Mouse (Mus musculus) CH12.LX (cell line): ENCODE measurements around the gene Mrpl14. TPM values are rescaled to one million over a fixed set of nuclear protein-coding genes. Genes with fewer than 3 reads are reported as not detected.

Experiments used
- DNase-seq: peaks from one replicate; pipeline ENCODE4 v3.0.0-alpha.2; 2013; ENCODE audit errors: extremely low read depth
- H3K27ac ChIP-seq: 2 replicates; pipeline ENCODE4 v1.5.1; 2012; ENCODE audit warnings: low read depth, mild to moderate bottlenecking, control low read depth, moderate library complexity; ENCODE audit not compliant: insufficient read depth
- H3K27me3 ChIP-seq: replicated peaks from 2 replicates; pipeline ENCODE3; 2012; ENCODE audit warnings: inconsistent platforms
- H3K36me3 ChIP-seq, 2 experiments: replicated peaks in 1 of 2; 2 replicates each; pipeline versions ENCODE3 to v1.6.1; 2012; ENCODE audit warnings: inconsistent platforms in 1 of 2, low read length in 1 of 2, mild to moderate bottlenecking in 1 of 2, mixed read lengths in 1 of 2, moderate library complexity in 1 of 2; ENCODE audit not compliant: control insufficient read depth in 1 of 2, insufficient read depth in 1 of 2
- H3K4me1 ChIP-seq, 2 experiments: 2 replicates each; pipeline ENCODE4 v1.6.1; 2012; ENCODE audit warnings: inconsistent platforms in 1 of 2, moderate library complexity in 1 of 2; ENCODE audit not compliant: insufficient read depth in 2 of 2, control insufficient read depth in 1 of 2
- H3K4me2 ChIP-seq: 2 replicates; pipeline ENCODE4 v1.6.1; 2012; ENCODE audit warnings: low read depth, mild to moderate bottlenecking, control low read depth; ENCODE audit not compliant: poor library complexity, insufficient read depth, severe bottlenecking
- H3K4me3 ChIP-seq, 3 experiments: fragments of 150-350 bp in 1 of 3; sonication (generic) in 1 of 3; replicated peaks in 1 of 3; 2 replicates each; pipeline versions ENCODE3 to v1.5.1; 2011 to 2012; ENCODE audit warnings: low read depth in 2 of 3, low read length in 2 of 3, mild to moderate bottlenecking in 2 of 3, moderate library complexity in 2 of 3, control low read depth in 1 of 3, improper control_type of control experiment in 1 of 3, inconsistent platforms in 1 of 3, mixed read lengths in 1 of 3; ENCODE audit not compliant: poor library complexity in 1 of 3
- H3K79me2 ChIP-seq: replicated peaks from 2 replicates; pipeline ENCODE4 v1.6.1; 2012; ENCODE audit warnings: mild to moderate bottlenecking, moderate library complexity; ENCODE audit not compliant: control insufficient read depth, poor library complexity, insufficient read depth, severe bottlenecking; ENCODE audit errors: extremely low read depth
- H3K9ac ChIP-seq: 2 replicates; pipeline ENCODE4 v1.6.1; 2012; ENCODE audit warnings: low read depth, mild to moderate bottlenecking, control low read depth, moderate library complexity; ENCODE audit not compliant: insufficient read depth
- H3K9me3 ChIP-seq: replicated peaks from 2 replicates; pipeline ENCODE3; 2012; ENCODE audit warnings: low read length, inconsistent platforms, mixed read lengths
- CHD1 ChIP-seq: IDR thresholded peaks from 2 replicates; pipeline ENCODE4 v1.6.1; 2012; ENCODE audit warnings: low read depth, low read length, improper control_type of control experiment, inconsistent platforms
- CHD2 ChIP-seq: IDR thresholded peaks from 2 replicates; pipeline ENCODE4 v1.6.1; 2011; ENCODE audit warnings: low read length, improper control_type of control experiment
- CTCF ChIP-seq, 2 experiments: IDR thresholded peaks in 1 of 2; conservative IDR thresholded peaks in 1 of 2; 2 replicates each; pipeline ENCODE4 v1.5.1; 2011 to 2012; ENCODE audit warnings: low read depth in 2 of 2, low read length in 2 of 2, improper control_type of control experiment in 1 of 2, inconsistent platforms in 1 of 2, mild to moderate bottlenecking in 1 of 2, moderate library complexity in 1 of 2
- ELF1 ChIP-seq: IDR thresholded peaks from 2 replicates; pipeline ENCODE4 v1.6.1; 2014; ENCODE audit warnings: low read depth, mild to moderate bottlenecking, inconsistent platforms, low read length, improper control_type of control experiment
- EP300 ChIP-seq: IDR thresholded peaks from 2 replicates; pipeline ENCODE4 v1.6.1; 2011; ENCODE audit warnings: low read length, improper control_type of control experiment
- ETS1 ChIP-seq: conservative IDR thresholded peaks from 2 replicates; pipeline ENCODE4 v1.6.1; 2012; ENCODE audit warnings: low read depth, mild to moderate bottlenecking, inconsistent platforms, low read length, improper control_type of control experiment, moderate library complexity
- GABPA ChIP-seq: IDR thresholded peaks from 2 replicates; pipeline ENCODE4 v1.6.1; 2012; ENCODE audit warnings: low read depth, low read length, improper control_type of control experiment, inconsistent platforms; ENCODE audit not compliant: insufficient replicate concordance
- HCFC1 ChIP-seq: IDR thresholded peaks from 2 replicates; pipeline ENCODE4 v1.6.1; 2012; ENCODE audit warnings: low read depth, mild to moderate bottlenecking, inconsistent platforms, low read length, improper control_type of control experiment
- IRF4 ChIP-seq: IDR thresholded peaks from 2 replicates; pipeline ENCODE4 v1.6.1; 2014; ENCODE audit warnings: low read depth, mild to moderate bottlenecking, inconsistent platforms, low read length, improper control_type of control experiment
- MAFK ChIP-seq: IDR thresholded peaks from 2 replicates; pipeline ENCODE4 v1.6.1; 2011; ENCODE audit warnings: low read length, improper control_type of control experiment; ENCODE audit not compliant: insufficient replicate concordance
- MAX ChIP-seq: IDR thresholded peaks from 2 replicates; pipeline ENCODE4 v1.6.1; 2011; ENCODE audit warnings: low read length, improper control_type of control experiment
- MAZ ChIP-seq: IDR thresholded peaks from 2 replicates; pipeline ENCODE4 v1.6.1; 2012; ENCODE audit warnings: low read depth, mild to moderate bottlenecking, inconsistent platforms, low read length, improper control_type of control experiment, moderate library complexity
- MEF2A ChIP-seq: IDR thresholded peaks from 2 replicates; pipeline ENCODE4 v1.6.1; 2014; ENCODE audit warnings: low read depth, mild to moderate bottlenecking, inconsistent platforms, low read length, improper control_type of control experiment, borderline replicate concordance
- NRF1 ChIP-seq: IDR thresholded peaks from 2 replicates; pipeline ENCODE4 v1.6.1; 2014; ENCODE audit warnings: low read depth, mild to moderate bottlenecking, inconsistent platforms, low read length, improper control_type of control experiment, moderate library complexity
- POLR2A ChIP-seq: IDR thresholded peaks from 2 replicates; pipeline ENCODE4 v1.6.1; 2011; ENCODE audit warnings: low read depth, mild to moderate bottlenecking, improper control_type of control experiment, low read length
- POLR2AphosphoS2 ChIP-seq: IDR thresholded peaks from 2 replicates; pipeline ENCODE4 v1.6.1; 2011; ENCODE audit warnings: low read depth, low read length, improper control_type of control experiment
- RAD21 ChIP-seq: IDR thresholded peaks from 2 replicates; pipeline ENCODE4 v1.6.1; 2011; ENCODE audit warnings: low read depth, mild to moderate bottlenecking, low read length, improper control_type of control experiment, moderate library complexity
- SIN3A ChIP-seq: IDR thresholded peaks from 2 replicates; pipeline ENCODE4 v1.6.1; 2012; ENCODE audit warnings: low read length, improper control_type of control experiment, inconsistent platforms
- SMC3 ChIP-seq: IDR thresholded peaks from 2 replicates; pipeline ENCODE4 v1.6.1; 2011; ENCODE audit warnings: low read depth, low read length, improper control_type of control experiment
- UBTF ChIP-seq: IDR thresholded peaks from 2 replicates; pipeline ENCODE4 v1.6.1; 2012; ENCODE audit warnings: low read depth, mild to moderate bottlenecking, inconsistent platforms, low read length, improper control_type of control experiment, moderate library complexity
- USF1 ChIP-seq: IDR thresholded peaks from 2 replicates; pipeline ENCODE4 v1.6.1; 2014; ENCODE audit warnings: low read depth, mild to moderate bottlenecking, inconsistent platforms, low read length, improper control_type of control experiment
- USF2 ChIP-seq: conservative IDR thresholded peaks from 2 replicates; pipeline ENCODE4 v1.6.1; 2011; ENCODE audit warnings: low read depth, low read length, improper control_type of control experiment
- ZC3H11A ChIP-seq: IDR thresholded peaks from 2 replicates; pipeline ENCODE4 v1.6.1; 2012; ENCODE audit warnings: low read depth, mild to moderate bottlenecking, inconsistent platforms, low read length, improper control_type of control experiment
- ZKSCAN1 ChIP-seq: IDR thresholded peaks from 2 replicates; pipeline ENCODE4 v1.6.1; 2012; ENCODE audit warnings: low read depth, inconsistent platforms, low read length, improper control_type of control experiment, borderline replicate concordance
- dilution Hi-C: fragments of 300-500 bp; cut with MboI; formaldehyde crosslinking; loops from 2 replicates; pipeline ENCODE4 v1.14.3; 2020; ENCODE audit warnings: low sequenced_read_pairs; ENCODE audit not compliant: extremely low pct_unique_long_range_greater_than_20kb, extremely low pct_ligation_motif_present
- in situ Hi-C: fragments of 300-500 bp; cut with MboI; formaldehyde crosslinking; loops from 3 replicates; pipeline ENCODE4 v1.14.3; 2019; ENCODE audit warnings: low sequenced_read_pairs, low pct_ligation_motif_present, low pct_unique_long_range_greater_than_20kb, mixed read lengths
- polyA plus RNA-seq: library from polyadenylated mRNA; unstranded; fragments of >175 nt; gene quantifications from 2 replicates; pipeline ENCODE4 v1.2.1, GENCODE M21; 2012; ENCODE audit warnings: low read depth; ENCODE audit not compliant: insufficient read length
- total RNA-seq, 2 experiments: library from RNA; depleted of rRNA; stranded (reverse); fragments of 300-350 nt in 1 of 2; fragments of >200 nt in 1 of 2; gene quantifications; 2 replicates each; pipeline ENCODE4 v1.2.3; 2012 to 2014

The Mrpl14 gene
- total and polyA plus RNA-seq, 3 experiments = 46.1 to 62.5 (median 56.9) TPM

GRCm38 (mm10) chr17:45731172-45731864, 45.2 kb downstream of the Mrpl14 start:
- H3K9ac ChIP-seq = no peak overlapping the region
- no peaks in the 10 kb centered on the region for H3K79me2 ChIP-seq
- in situ Hi-C loops (loop anchor here (10.0 kb wide), 1 partner anchor 383 kb away; the partner anchor contains the start of gene Mrps18a), dilution Hi-C loops (no loop called here)
- H3K4me2 ChIP-seq = no peak overlapping the region
- peak; percentile 82 for DNase-seq
- no peak overlapping the region for H3K4me3 ChIP-seq
- H3K4me1 ChIP-seq = peaks cover 2 to 14% of the 10 kb centered on the region in 2 experiments
- no peak overlapping the region for H3K27ac ChIP-seq
- no peaks in the 10 kb centered on the region for H3K36me3 ChIP-seq
- no peaks in the 10 kb centered on the region for H3K9me3 ChIP-seq
- peaks cover 74% of the 10 kb centered on the region for H3K27me3 ChIP-seq
- TF ChIP-seq UBTF = no peak
- TF ChIP-seq CHD1 = no peak
- TF ChIP-seq IRF4 = peak; percentile 23; the same call in 1 of the 2 replicates
- peak; percentile 91 for TF ChIP-seq SMC3
- TF ChIP-seq MAZ = peak; percentile 54; the same call in 1 of the 2 replicates
- no peak for TF ChIP-seq MEF2A
- no peak for TF ChIP-seq MAFK
- no peak for TF ChIP-seq NRF1
- TF ChIP-seq MAX = no peak
- no peak for TF ChIP-seq SIN3A
- no peak for TF ChIP-seq EP300
- no peak for TF ChIP-seq ELF1
- no peak for TF ChIP-seq USF1
- TF ChIP-seq POLR2AphosphoS2 = no peak
- TF ChIP-seq CHD2 = no peak
- TF ChIP-seq CTCF (conservative IDR thresholded peaks at IDR 0.05 in 1 of 2, IDR thresholded peaks at IDR 0.05 in 1 of 2; ENCODE audit: low read depth in 2 of 2, low read length in 2 of 2) = peak; percentile 63 to 97
- TF ChIP-seq ZKSCAN1 = no peak
- peak; percentile 46 for TF ChIP-seq ZC3H11A
- TF ChIP-seq HCFC1 = no peak
- TF ChIP-seq USF2 = no peak
- TF ChIP-seq RAD21 = no peak; the same call in none of the 2 replicates
- TF ChIP-seq GABPA = no peak
- no peak for TF ChIP-seq POLR2A
- no peak for TF ChIP-seq ETS1
